Mouse (Mus musculus): ENCODE data around the gene Utp14a. TPM values are rescaled to one million over a fixed set of nuclear protein-coding genes. Genes with fewer than 3 reads are reported as not detected.

Gene Utp14a
- polyA plus RNA-seq, 1 experiment from 2014 or later: 12.6 TPM

DNA sequence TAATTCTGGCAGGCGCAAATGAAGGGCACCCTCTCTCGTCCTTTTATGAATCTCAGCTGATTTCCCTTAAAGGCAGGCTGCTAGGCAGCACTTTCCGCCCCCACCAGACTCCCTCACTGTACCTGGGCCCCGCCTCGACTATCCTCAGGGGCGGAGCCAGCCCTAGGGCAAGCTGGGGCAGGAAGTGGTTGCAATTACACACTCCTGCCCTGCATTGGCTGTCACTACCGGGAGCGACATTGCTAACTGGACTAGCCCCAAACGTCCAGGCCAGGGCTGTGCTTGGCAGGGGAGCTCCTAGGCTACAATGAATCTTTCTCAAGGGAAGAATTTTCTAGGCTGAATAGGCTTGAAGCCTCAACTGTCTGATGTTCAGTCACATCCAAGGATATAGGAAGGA lies 61.5 kb downstream of the Utp14a start:
- Histone ChIP-seq H3K4me1 (replicated peaks; ENCODE audit: control insufficient read depth, insufficient read depth) (no peaks in the 10 kb centered on the region), H3K4me3 (ENCODE audit: low read depth, low read length) (no peak overlapping the region), H3K4me2 (replicated peaks; ENCODE audit: low read depth) (no peak overlapping the region), H3K9me3 (ENCODE audit: control insufficient read depth, low read length) (no peaks in the 10 kb centered on the region), H3K9ac (ENCODE audit: low read length) (no peak overlapping the region), H3K27ac (replicated peaks) (no peak overlapping the region), H3K36me3 (ENCODE audit: control insufficient read depth, insufficient read depth, low read length) (no peaks in the 10 kb centered on the region), H3K27me3 (ENCODE audit: control insufficient read depth, insufficient read depth, low read length) (no peaks in the 10 kb centered on the region)
- TF ChIP-seq CTCF (IDR thresholded peaks at IDR 0.05; ENCODE audit: low read depth) (no peak), EP300 (optimal IDR thresholded peaks at IDR 0.05) (no peak)
- peak; percentile 53 for DNase-seq (ENCODE audit: low spot score)
- 17% methylated on average over 9 of the region's 9 CpGs for WGBS
- peak; percentile 76 for ATAC-seq (ENCODE audit: low FRiP score, low TSS enrichment)

Other genes with a start within 250 kb of the Utp14a start
- gene Apln, start 222.0 kb upstream of the Utp14a start, polyA plus RNA-seq (2015; fragmentation: Nextera tagmentation; extraction: Ambion mirVana): 3.0 and 3.1 TPM in 2 replicates
- gene Xpnpep2, start 148.1 kb upstream of the Utp14a start, polyA plus RNA-seq (2015; fragmentation: Nextera tagmentation; extraction: Ambion mirVana): 0.58 and 1.1 TPM in 2 replicates
- 1.5 and 1.6 TPM in 2 replicates for gene Sash3, start 110.4 kb upstream of the Utp14a start, polyA plus RNA-seq (2015; fragmentation: Nextera tagmentation; extraction: Ambion mirVana)
- gene Zdhhc9, start 48.0 kb upstream of the Utp14a start, polyA plus RNA-seq (2015; fragmentation: Nextera tagmentation; extraction: Ambion mirVana): 5.1 and 5.7 TPM in 2 replicates
- 2.1 and 2.2 TPM in 2 replicates for gene Bcorl1, start 84.5 kb downstream of the Utp14a start, polyA plus RNA-seq (2015; fragmentation: Nextera tagmentation; extraction: Ambion mirVana)
- 4.1 and 4.5 TPM in 2 replicates for gene Elf4, start 206.3 kb downstream of the Utp14a start, polyA plus RNA-seq (2015; fragmentation: Nextera tagmentation; extraction: Ambion mirVana)

Data from stomach, postnatal 0 days (tissue).